Mouse (Mus musculus): ENCODE results near the gene Syne4. TPM values are rescaled to one million over a fixed set of nuclear protein-coding genes. Genes with fewer than 3 reads are reported as not detected.
A peak's percentile ranks its signal among the peaks of the same experiment; 100 is the strongest.

Syne4 gene
- polyA plus RNA-seq, 1 experiment from 2014 or later: 18.1 TPM

DNA sequence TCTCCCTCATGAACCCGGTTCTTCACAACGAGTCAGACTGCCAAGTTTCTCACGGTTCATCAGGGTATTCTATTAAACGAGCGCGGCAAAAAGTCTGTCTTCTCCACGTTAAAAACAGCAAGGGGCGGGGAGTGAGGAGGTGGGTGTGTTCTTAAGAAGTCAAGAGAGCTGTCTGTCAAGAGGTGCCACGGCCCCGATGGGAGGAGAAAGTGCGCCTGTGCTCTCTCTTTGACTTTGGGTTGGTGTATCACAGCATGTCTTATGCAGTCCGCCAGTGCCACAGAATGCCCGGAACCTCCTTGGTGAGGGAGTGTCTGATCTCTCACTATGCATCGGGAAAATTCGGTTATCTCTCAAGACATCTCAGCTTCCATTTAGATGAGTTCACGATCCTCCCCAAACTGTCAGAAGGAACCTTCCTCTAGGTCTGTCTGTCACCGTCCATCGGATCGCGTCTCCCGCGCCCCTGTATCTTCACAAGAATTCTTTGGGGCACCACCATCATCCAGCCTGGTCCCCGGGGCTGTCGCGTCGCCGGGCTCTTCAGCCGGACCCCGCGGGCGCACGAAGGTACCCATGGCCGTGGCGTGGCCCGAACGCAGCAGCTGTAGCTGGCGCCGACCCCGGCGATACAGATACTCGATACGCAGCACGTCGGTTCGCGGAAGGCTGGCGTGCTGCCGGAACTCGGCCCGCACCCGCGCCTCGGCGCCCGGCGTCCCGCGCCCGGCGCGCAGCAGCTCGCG lies 7.1 kb downstream of the Syne4 start, which contains the start of gene E130208F15Rik:
Gene E130208F15Rik, plus strand, starts transcription at position 202 of the 746 bp plus-strand sequence.
- no peaks in the 10 kb centered on the region for H3K27me3 ChIP-seq (ENCODE audit: control insufficient read depth, insufficient read depth, low read length)
- H3K9me3 ChIP-seq (ENCODE audit: control insufficient read depth, low read length): no peaks in the 10 kb centered on the region
- H3K4me1 ChIP-seq (ENCODE audit: control insufficient read depth, insufficient read depth, low read length): peaks cover 6% of the 10 kb centered on the region; the same call in 1 of the 2 replicates
- peak within 1 kb of the TSS; percentile 70; the same call in 1 of the 2 replicates for H3K27ac ChIP-seq (ENCODE audit: low read depth, low read length)
- WGBS: under 1% methylated on average over 63 of the region's 63 CpGs
- H3K4me3 ChIP-seq (ENCODE audit: low read depth, low read length): peak within 1 kb of the TSS; percentile 69
- ATAC-seq (ENCODE audit: insufficient read depth, low FRiP score, low TSS enrichment) (peak; percentile 57), DNase-seq (ENCODE audit: low spot score) (peak; percentile 46)
- no peaks in the 10 kb centered on the region for H3K36me3 ChIP-seq (ENCODE audit: control insufficient read depth, insufficient read depth, low read length)
- peak within 1 kb of the TSS; percentile 82 for H3K4me2 ChIP-seq (ENCODE audit: low read depth)
- peak within 1 kb of the TSS; percentile 85 for H3K9ac ChIP-seq (ENCODE audit: low read length)

DNA sequence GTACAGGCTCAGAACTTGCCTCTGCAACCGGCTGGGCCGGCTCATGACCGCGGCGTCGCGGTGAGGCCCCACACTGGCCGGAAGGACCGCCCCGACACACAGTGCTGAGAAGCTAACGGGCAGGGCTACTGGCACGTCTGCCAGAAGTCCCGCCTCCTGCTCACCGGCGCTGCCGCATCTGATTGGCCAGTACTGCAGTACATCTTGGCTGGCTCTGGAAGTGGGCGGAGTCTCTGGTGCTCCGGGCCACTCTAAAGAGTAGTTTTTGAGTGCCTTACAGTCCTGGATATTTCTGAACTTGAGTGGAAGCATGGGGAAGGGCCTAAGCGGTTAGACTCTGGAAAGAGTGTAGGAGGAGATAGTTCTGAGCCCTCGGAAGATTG lies 7.7 kb downstream of the Syne4 start:
- peak; percentile 94 for DNase-seq (ENCODE audit: low spot score)
- Histone ChIP-seq H3K36me3 (ENCODE audit: control insufficient read depth, insufficient read depth, low read length) (no peaks in the 10 kb centered on the region), H3K9me3 (ENCODE audit: control insufficient read depth, low read length) (no peaks in the 10 kb centered on the region)

DNA sequence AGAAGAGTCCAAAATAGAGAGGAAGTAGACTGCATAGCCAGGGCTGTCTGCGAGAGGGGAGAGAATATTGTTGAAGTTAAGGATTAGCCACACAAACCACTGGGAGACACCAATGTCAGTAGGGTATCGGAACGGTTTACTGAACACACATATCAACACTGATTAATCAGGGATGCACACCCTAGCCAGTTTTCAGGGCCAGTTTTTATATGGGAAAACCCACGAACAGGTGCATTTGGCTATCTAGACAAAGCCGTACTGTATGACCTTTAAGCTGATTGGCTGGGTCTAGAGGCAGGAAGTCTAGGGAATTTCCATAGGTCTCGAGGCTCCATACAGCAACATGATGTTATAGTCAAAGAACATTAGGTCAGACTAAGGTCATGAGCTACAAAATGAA lies 8.3 kb downstream of the Syne4 start:
- H3K4me2 ChIP-seq (ENCODE audit: low read depth): peak overlapping the region; percentile 82
- peaks cover 6% of the 10 kb centered on the region; the same call in 1 of the 2 replicates for H3K4me1 ChIP-seq (ENCODE audit: control insufficient read depth, insufficient read depth, low read length)
- peak overlapping the region; percentile 85 for H3K9ac ChIP-seq (ENCODE audit: low read length)
- H3K27ac ChIP-seq (ENCODE audit: low read depth, low read length): no peak overlapping the region
- 41% methylated on average over 6 of the region's 6 CpGs for WGBS
- no peaks in the 10 kb centered on the region for H3K9me3 ChIP-seq (ENCODE audit: control insufficient read depth, low read length)
- H3K36me3 ChIP-seq (ENCODE audit: control insufficient read depth, insufficient read depth, low read length): no peaks in the 10 kb centered on the region
- no peaks in the 10 kb centered on the region for H3K27me3 ChIP-seq (ENCODE audit: control insufficient read depth, insufficient read depth, low read length)
- peak overlapping the region; percentile 69 for H3K4me3 ChIP-seq (ENCODE audit: low read depth, low read length)
- DNase-seq (ENCODE audit: low spot score) (no peak), ATAC-seq (ENCODE audit: insufficient read depth, low FRiP score, low TSS enrichment) (no peak)

More for the DNA sequence above, 7.7 kb downstream of the Syne4 start:
- Histone ChIP-seq H3K9ac (ENCODE audit: low read length) (peak overlapping the region; percentile 85), H3K27ac (ENCODE audit: low read depth, low read length) (peak overlapping the region; percentile 70; the same call in 1 of the 2 replicates), H3K27me3 (ENCODE audit: control insufficient read depth, insufficient read depth, low read length) (no peaks in the 10 kb centered on the region), H3K4me1 (ENCODE audit: control insufficient read depth, insufficient read depth, low read length) (peaks cover 6% of the 10 kb centered on the region; the same call in 1 of the 2 replicates), H3K4me2 (ENCODE audit: low read depth) (peak overlapping the region; percentile 82), H3K4me3 (ENCODE audit: low read depth, low read length) (peak overlapping the region; percentile 69)
- WGBS: under 1% methylated on average over 20 of the region's 20 CpGs
- ATAC-seq (ENCODE audit: insufficient read depth, low FRiP score, low TSS enrichment): peak; percentile 100

DNA sequence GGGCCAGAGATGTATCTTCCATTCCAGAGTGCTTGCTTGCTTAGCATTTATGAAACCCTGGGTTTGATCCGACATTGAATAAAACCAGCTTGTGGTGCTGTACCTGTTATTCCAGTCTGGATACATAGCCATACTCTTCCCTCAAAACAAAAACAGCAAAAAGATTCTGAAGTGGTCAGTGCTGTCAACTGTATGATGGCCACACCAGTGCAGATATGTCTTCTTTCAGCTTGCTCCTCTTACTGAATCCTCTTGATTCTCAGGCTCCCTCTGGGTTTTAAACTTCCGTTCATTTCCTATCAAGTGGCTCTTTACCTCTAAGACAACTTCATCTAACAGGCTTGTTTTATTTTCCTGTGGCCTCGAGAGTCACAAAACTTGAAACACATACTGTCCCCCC lies 9.2 kb downstream of the Syne4 start, which contains the start of gene Sdhaf1:
Gene Sdhaf1, minus strand, starts transcription at position 101 of the 400 bp plus-strand sequence.
- Histone ChIP-seq H3K27me3 (ENCODE audit: control insufficient read depth, insufficient read depth, low read length) (no peaks in the 10 kb centered on the region), H3K4me3 (ENCODE audit: low read depth, low read length) (peak within 1 kb of the TSS; percentile 69), H3K4me1 (ENCODE audit: control insufficient read depth, insufficient read depth, low read length) (peaks cover 6% of the 10 kb centered on the region; the same call in 1 of the 2 replicates), H3K9me3 (ENCODE audit: control insufficient read depth, low read length) (no peaks in the 10 kb centered on the region), H3K27ac (ENCODE audit: low read depth, low read length) (no peak within 1 kb of the TSS), H3K9ac (ENCODE audit: low read length) (peak within 1 kb of the TSS; percentile 85), H3K4me2 (ENCODE audit: low read depth) (peak within 1 kb of the TSS; percentile 82), H3K36me3 (ENCODE audit: control insufficient read depth, insufficient read depth, low read length) (no peaks in the 10 kb centered on the region)
- 80% methylated on average over 3 of the region's 3 CpGs for WGBS
- no peak for DNase-seq (ENCODE audit: low spot score)
- ATAC-seq (ENCODE audit: insufficient read depth, low FRiP score, low TSS enrichment): no peak

DNA sequence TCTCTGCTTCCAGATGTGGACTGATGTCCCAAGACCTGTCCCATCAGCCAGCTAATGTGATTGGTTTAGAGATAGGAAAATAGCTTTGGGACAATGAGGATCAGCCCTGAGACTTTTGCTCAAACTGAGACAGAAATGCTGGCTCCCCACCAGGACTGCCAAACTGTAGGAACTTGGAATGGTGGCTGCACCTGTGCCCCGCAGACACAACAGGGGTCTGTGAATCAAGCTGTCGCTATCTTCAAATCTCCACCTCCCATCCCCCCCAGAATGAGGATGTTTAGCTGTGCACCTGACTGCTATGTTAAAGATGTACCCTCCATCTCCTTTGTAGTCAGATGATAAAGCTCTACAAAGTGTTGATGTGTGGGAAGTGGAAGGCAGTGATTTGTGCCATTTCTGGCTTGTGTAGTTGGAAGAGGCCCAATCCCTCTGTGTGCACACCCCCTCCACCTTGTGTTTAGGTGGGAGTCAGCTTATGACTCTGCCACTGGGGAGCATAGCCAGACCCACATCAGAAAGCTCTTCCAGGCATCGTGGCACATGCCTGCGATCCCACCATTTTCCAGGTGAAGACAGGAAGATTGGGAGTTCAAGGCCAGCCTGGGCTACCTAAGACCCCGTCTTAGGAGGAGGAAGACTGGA lies 9.8 kb downstream of the Syne4 start:
- Histone ChIP-seq H3K27me3 (ENCODE audit: control insufficient read depth, insufficient read depth, low read length) (no peaks in the 10 kb centered on the region), H3K36me3 (ENCODE audit: control insufficient read depth, insufficient read depth, low read length) (no peaks in the 10 kb centered on the region), H3K4me1 (ENCODE audit: control insufficient read depth, insufficient read depth, low read length) (peaks cover 6% of the 10 kb centered on the region; the same call in 1 of the 2 replicates), H3K9ac (ENCODE audit: low read length) (no peak overlapping the region), H3K27ac (ENCODE audit: low read depth, low read length) (no peak overlapping the region), H3K4me3 (ENCODE audit: low read depth, low read length) (no peak overlapping the region), H3K4me2 (ENCODE audit: low read depth) (no peak overlapping the region), H3K9me3 (ENCODE audit: control insufficient read depth, low read length) (no peaks in the 10 kb centered on the region)
- ATAC-seq (ENCODE audit: insufficient read depth, low FRiP score, low TSS enrichment) (no peak), DNase-seq (ENCODE audit: low spot score) (no peak)
- WGBS: 79% methylated on average over 5 of the region's 5 CpGs

DNA sequence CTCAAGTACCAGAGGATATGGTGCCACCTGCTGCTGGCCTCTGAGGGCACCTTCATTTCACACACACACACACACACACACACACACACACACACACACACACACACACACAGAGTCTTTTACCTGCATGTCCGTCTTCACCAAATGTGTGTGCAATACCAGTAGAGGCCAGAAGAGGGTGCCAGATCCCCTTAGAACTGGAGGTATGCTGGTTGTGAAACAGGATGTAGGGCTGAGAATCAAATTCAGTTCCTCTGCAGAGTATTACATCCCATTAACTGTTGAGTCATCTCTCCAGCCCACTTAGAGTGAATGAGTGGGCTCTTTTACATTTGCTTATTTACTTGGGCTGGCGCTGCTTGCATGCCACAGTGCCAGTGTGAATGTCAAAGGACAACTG lies 10.8 kb downstream of the Syne4 start:
- no peaks in the 10 kb centered on the region for H3K36me3 ChIP-seq (ENCODE audit: control insufficient read depth, insufficient read depth, low read length)
- no peak overlapping the region for H3K27ac ChIP-seq (ENCODE audit: low read depth, low read length)
- ATAC-seq (ENCODE audit: insufficient read depth, low FRiP score, low TSS enrichment) (no peak), DNase-seq (ENCODE audit: low spot score) (peak; percentile 54)
- H3K9ac ChIP-seq (ENCODE audit: low read length): no peak overlapping the region
- H3K4me1 ChIP-seq (ENCODE audit: control insufficient read depth, insufficient read depth, low read length): peaks cover 6% of the 10 kb centered on the region; the same call in 1 of the 2 replicates
- 47% methylated on average over 2 of the region's 2 CpGs for WGBS
- H3K4me2 ChIP-seq (ENCODE audit: low read depth): no peak overlapping the region
- no peak overlapping the region for H3K4me3 ChIP-seq (ENCODE audit: low read depth, low read length)
- no peaks in the 10 kb centered on the region for H3K27me3 ChIP-seq (ENCODE audit: control insufficient read depth, insufficient read depth, low read length)
- no peaks in the 10 kb centered on the region for H3K9me3 ChIP-seq (ENCODE audit: control insufficient read depth, low read length)

DNA sequence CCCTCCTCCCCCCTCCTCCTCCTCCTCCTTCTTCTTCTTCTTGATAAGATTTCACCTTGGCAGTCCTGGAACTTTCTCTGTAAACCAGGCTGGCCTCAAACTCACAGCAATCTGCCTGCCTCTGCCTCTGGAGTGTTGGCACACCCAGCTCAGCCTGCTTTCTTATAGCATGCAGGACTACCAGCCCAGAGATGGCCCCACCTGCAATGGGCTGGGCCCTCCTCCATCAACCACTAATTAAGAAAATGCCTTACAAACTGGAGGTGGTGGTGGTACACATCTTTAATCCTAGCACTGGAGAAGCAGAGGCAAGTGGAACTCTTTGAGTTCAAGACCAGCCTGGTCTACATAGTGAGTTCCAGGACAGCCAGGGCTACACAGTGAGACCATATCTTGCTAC lies 11.8 kb downstream of the Syne4 start:
- ATAC-seq (ENCODE audit: insufficient read depth, low FRiP score, low TSS enrichment) (no peak), DNase-seq (ENCODE audit: low spot score) (no peak)
- H3K4me1 ChIP-seq (ENCODE audit: control insufficient read depth, insufficient read depth, low read length): 0 out of 2 replicates have a peak, but pooled peaks cover 6% of the 10 kb centered on the region
- H3K27me3 ChIP-seq (ENCODE audit: control insufficient read depth, insufficient read depth, low read length): no peaks in the 10 kb centered on the region
- H3K36me3 ChIP-seq (ENCODE audit: control insufficient read depth, insufficient read depth, low read length): no peaks in the 10 kb centered on the region
- no peak overlapping the region for H3K27ac ChIP-seq (ENCODE audit: low read depth, low read length)
- H3K9ac ChIP-seq (ENCODE audit: low read length): no peak overlapping the region
- no peak overlapping the region for H3K4me3 ChIP-seq (ENCODE audit: low read depth, low read length)
- H3K4me2 ChIP-seq (ENCODE audit: low read depth): no peak overlapping the region
- H3K9me3 ChIP-seq (ENCODE audit: control insufficient read depth, low read length): no peaks in the 10 kb centered on the region

DNA sequence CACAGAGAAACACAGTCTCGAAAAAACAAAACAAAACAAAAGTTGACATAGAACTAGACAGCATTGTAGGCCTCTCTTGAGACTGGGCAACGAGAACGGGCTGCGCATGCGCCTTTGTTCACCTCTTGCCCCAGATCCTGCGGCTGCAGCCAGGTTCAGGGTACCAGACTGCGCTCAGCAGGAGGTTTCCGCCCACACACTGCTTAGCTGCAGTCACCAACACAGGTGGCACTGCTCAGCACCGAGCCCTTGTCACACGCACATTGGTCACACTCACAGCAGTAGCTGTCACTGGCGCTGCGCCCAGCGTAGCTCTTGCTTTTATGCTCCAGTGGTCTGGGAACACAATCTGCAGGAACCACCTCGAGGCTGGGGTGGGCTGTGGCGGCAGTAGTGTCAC lies 12.5 kb downstream of the Syne4 start:
- Histone ChIP-seq H3K27ac (ENCODE audit: low read depth, low read length) (no peak overlapping the region), H3K4me2 (ENCODE audit: low read depth) (no peak overlapping the region), H3K36me3 (ENCODE audit: control insufficient read depth, insufficient read depth, low read length) (no peaks in the 10 kb centered on the region), H3K27me3 (ENCODE audit: control insufficient read depth, insufficient read depth, low read length) (no peaks in the 10 kb centered on the region), H3K4me1 (ENCODE audit: control insufficient read depth, insufficient read depth, low read length) (0 out of 2 replicates have a peak, but pooled peaks cover 6% of the 10 kb centered on the region), H3K9ac (ENCODE audit: low read length) (no peak overlapping the region), H3K9me3 (ENCODE audit: control insufficient read depth, low read length) (no peaks in the 10 kb centered on the region), H3K4me3 (ENCODE audit: low read depth, low read length) (no peak overlapping the region)
- no peak for ATAC-seq (ENCODE audit: insufficient read depth, low FRiP score, low TSS enrichment)
- DNase-seq (ENCODE audit: low spot score): no peak
- WGBS: 58% methylated on average over 15 of the region's 15 CpGs

All from neural tube, embryonic 11.5 days (tissue).